ENCODE assay signal across 9 mouse cellular contexts in genomic region chr13:60897328-60897727, GRCm38 (mm10). TPM values are rescaled to one million over a fixed set of nuclear protein-coding genes. Genes with fewer than 3 reads are reported as not detected.
DNase-seq lines count a peak whose midpoint lies in the region; ATAC-seq and TF ChIP-seq lines count a peak whose summit lies in the region.
"Had no signal": no experiment of that assay in that cellular context is flagged by ENCODE, and none has a peak within 500 bp of the region (broad histone marks: within the 10 kb centered on the region; RNA-seq: fewer than 3 reads in every experiment).

TSS of gene Ctla2b (minus strand) at chr13:60897447.

- peak; percentile 9 for DNase-seq in ovary, postnatal 36 days (ENCODE audit: low spot score)
- no peak for DNase-seq in ovary, postnatal 14 days (ENCODE audit: low spot score)
- DNase-seq in kidney, postnatal 4 days, result peak; percentile 18 to 39
- DNase-seq in hindbrain, embryonic 11.5 days (ENCODE audit: low spot score), result no peak

- no peaks in the 10 kb centered on the region for H3K36me3 ChIP-seq in heart, embryonic 13.5 days
- H3K36me3 ChIP-seq in neural tube, embryonic 15.5 days, result no peaks in the 10 kb centered on the region
- H3K36me3 ChIP-seq in hindbrain, embryonic 11.5 days (ENCODE audit: control insufficient read depth, insufficient read depth, low read length), result no peaks in the 10 kb centered on the region
- H3K36me3 ChIP-seq: limb, embryonic 12.5 days had no signal

- H3K27me3 ChIP-seq in heart, embryonic 13.5 days (replicated peaks), result no peaks in the 10 kb centered on the region
- H3K27me3 ChIP-seq in neural tube, embryonic 15.5 days (replicated peaks), result no peaks in the 10 kb centered on the region
- no peaks in the 10 kb centered on the region for H3K27me3 ChIP-seq in hindbrain, embryonic 11.5 days (ENCODE audit: control insufficient read depth, insufficient read depth, low read length)
- H3K27me3 ChIP-seq: limb, embryonic 12.5 days had no signal

- no peak within 1 kb of the TSS for H3K4me2 ChIP-seq in heart, embryonic 13.5 days
- H3K4me2 ChIP-seq in neural tube, embryonic 15.5 days, result no peak within 1 kb of the TSS
- no peak within 1 kb of the TSS for H3K4me2 ChIP-seq in hindbrain, embryonic 11.5 days (replicated peaks; ENCODE audit: low read depth, low read length)
- H3K4me2 ChIP-seq: limb, embryonic 12.5 days had no signal

- TF ChIP-seq CTCF in bone marrow macrophage, adult 2 months (IDR thresholded peaks at IDR 0.05; ENCODE audit: low read depth, low read length), result no peak

- 41% methylated on average over 3 of the region's 3 CpGs for WGBS in heart, embryonic 13.5 days
- WGBS in neural tube, embryonic 15.5 days, result 86% methylated on average over 3 of the region's 3 CpGs
- 81% methylated on average over 3 of the region's 3 CpGs for WGBS in hindbrain, embryonic 11.5 days

- peak; percentile 68 for ATAC-seq in heart, embryonic 13.5 days (ENCODE audit: extremely low read depth, insufficient number of reproducible peaks, low FRiP score, low TSS enrichment)
- peak; percentile 65 for ATAC-seq in megakaryocyte-erythroid progenitor cell, adult 5-6 weeks (replicated peaks; ENCODE audit: low FRiP score, low TSS enrichment, poor library complexity, severe bottlenecking)
- no peak for ATAC-seq in neural tube, embryonic 15.5 days (ENCODE audit: low FRiP score)
- no peak for ATAC-seq in hindbrain, embryonic 11.5 days (ENCODE audit: low FRiP score)

- peak within 1 kb of the TSS; percentile 46 for H3K4me3 ChIP-seq in bone marrow macrophage, adult 2 months (ENCODE audit: insufficient read depth, low read length)
- no peak within 1 kb of the TSS for H3K4me3 ChIP-seq in heart, embryonic 13.5 days
- H3K4me3 ChIP-seq in neural tube, embryonic 15.5 days (replicated peaks), result no peak within 1 kb of the TSS
- no peak within 1 kb of the TSS for H3K4me3 ChIP-seq in hindbrain, embryonic 11.5 days (ENCODE audit: low read depth, low read length)
- H3K4me3 ChIP-seq: limb, embryonic 12.5 days had no signal

- H3K9me3 ChIP-seq in heart, embryonic 13.5 days, result 0 out of 2 replicates have a peak, but pooled peaks cover 2% of the 10 kb centered on the region
- no peaks in the 10 kb centered on the region for H3K9me3 ChIP-seq in neural tube, embryonic 15.5 days (replicated peaks)
- no peaks in the 10 kb centered on the region for H3K9me3 ChIP-seq in hindbrain, embryonic 11.5 days (ENCODE audit: control insufficient read depth, low read length)

- H3K4me1 ChIP-seq in bone marrow macrophage, adult 2 months (ENCODE audit: control insufficient read depth, insufficient read depth, low read length), result peaks cover 29% of the 10 kb centered on the region
- H3K4me1 ChIP-seq in heart, embryonic 13.5 days, result no peaks in the 10 kb centered on the region
- no peaks in the 10 kb centered on the region for H3K4me1 ChIP-seq in neural tube, embryonic 15.5 days
- H3K4me1 ChIP-seq in hindbrain, embryonic 11.5 days (replicated peaks; ENCODE audit: control insufficient read depth, insufficient read depth, low read length), result no peaks in the 10 kb centered on the region
- H3K4me1 ChIP-seq: limb, embryonic 12.5 days had no signal

- H3K27ac ChIP-seq in bone marrow macrophage, adult 2 months (ENCODE audit: insufficient read depth, low read depth, low read length), result peak within 1 kb of the TSS; percentile 82
- peak within 1 kb of the TSS; percentile 65 for H3K27ac ChIP-seq in heart, embryonic 13.5 days (replicated peaks)
- no peak within 1 kb of the TSS for H3K27ac ChIP-seq in neural tube, embryonic 15.5 days (replicated peaks)
- H3K27ac ChIP-seq in hindbrain, embryonic 11.5 days (ENCODE audit: low read depth, low read length), result no peak within 1 kb of the TSS
- H3K27ac ChIP-seq: limb, embryonic 12.5 days had no signal

- H3K9ac ChIP-seq in heart, embryonic 13.5 days, result no peak within 1 kb of the TSS
- H3K9ac ChIP-seq in neural tube, embryonic 15.5 days (replicated peaks), result no peak within 1 kb of the TSS
- no peak within 1 kb of the TSS for H3K9ac ChIP-seq in hindbrain, embryonic 11.5 days (ENCODE audit: low read depth, low read length)
- H3K9ac ChIP-seq: limb, embryonic 12.5 days had no signal

- TF ChIP-seq POLR2A in bone marrow macrophage, adult 2 months (IDR thresholded peaks at IDR 0.05; ENCODE audit: borderline replicate concordance, low read depth, low read length), result no peak

RNA-seq across cellular contexts. Expression of gene Ctla2b, which starts in this region (rescaled TPM):
- 80.7 and 81.4 TPM in 2 replicates for polyA plus RNA-seq in bone marrow macrophage, adult 2 months (2012; ENCODE audit: insufficient read depth, insufficient read length, missing spikeins)
- polyA plus RNA-seq in heart, embryonic 13.5 days (2015; fragmentation: Nextera tagmentation; extraction: Ambion mirVana), result 6.5 and 9.0 TPM in 2 replicates
- 1.9 and 2.1 TPM in 2 replicates for total RNA-seq in megakaryocyte-erythroid progenitor cell, adult 5-6 weeks (2014; fragmentation: Nextera tagmentation)
- 13.2 and 27.5 TPM in 2 replicates for total RNA-seq in megakaryocyte-erythroid progenitor cell, adult 5-6 weeks (2017)
- polyA plus RNA-seq in neural tube, embryonic 15.5 days (2015; fragmentation: Nextera tagmentation; extraction: Ambion mirVana), result 1.2 and 1.8 TPM in 2 replicates
- 1.7 and 2.6 TPM in 2 replicates for polyA plus RNA-seq in hindbrain, embryonic 11.5 days (2014; fragmentation: Nextera tagmentation; extraction: Ambion mirVana)

Comparison
In these comparisons a context has a peak if more than half of its experiments do, and no peak if none do; other contexts are left out.
1. DNase-seq: peak in ovary, postnatal 36 days (single experiment) and kidney, postnatal 4 days (2 of 2); none in ovary, postnatal 14 days (single experiment) and hindbrain, embryonic 11.5 days (single experiment).
2. H3K27ac ChIP-seq: peak in bone marrow macrophage, adult 2 months (single experiment) and heart, embryonic 13.5 days (single experiment); none in neural tube, embryonic 15.5 days (single experiment) and hindbrain, embryonic 11.5 days (single experiment).
3. ATAC-seq: peak in heart, embryonic 13.5 days (single experiment) and megakaryocyte-erythroid progenitor cell, adult 5-6 weeks (single experiment); none in neural tube, embryonic 15.5 days (single experiment) and hindbrain, embryonic 11.5 days (single experiment).